Mouse (Mus musculus): ENCODE measurements around the gene Rnf151.
"Not testable (repeated sequence)": the region's sequence is repeated elsewhere in the genome, so short reads cannot be mapped to it uniquely, and the experiment has no call there.

The Rnf151 gene

GRCm38 (mm10) chr17:24732233-24732935, 14.5 kb upstream of the Rnf151 start:
- DNase-seq, result no peak

GRCm38 (mm10) chr17:24730787-24731186, 12.9 kb upstream of the Rnf151 start:
- no peak for DNase-seq

- no peak for DNase-seq
Observed at GRCm38 (mm10) chr17:24729067-24729466, 11.2 kb upstream of the Rnf151 start.

GRCm38 (mm10) chr17:24728184-24728583, 10.3 kb upstream of the Rnf151 start:
- no peak for DNase-seq

GRCm38 (mm10) chr17:24727618-24728017, 9.8 kb upstream of the Rnf151 start, which contains the start of gene Rpl3l:
Gene Rpl3l (plus strand): TSS chr17:24727820.
- DNase-seq, result no peak

- DNase-seq, result no peak
Observed at GRCm38 (mm10) chr17:24725637-24726390, 8.0 kb upstream of the Rnf151 start.

- peak; percentile 97 for DNase-seq
Observed at GRCm38 (mm10) chr17:24724184-24724583, 6.3 kb upstream of the Rnf151 start, which contains the start of gene Ndufb10. Gene Ndufb10 (minus strand): TSS chr17:24724478.

GRCm38 (mm10) chr17:24723881-24724180, 6.0 kb upstream of the Rnf151 start:
- no peak for DNase-seq

- DNase-seq, result no peak
Observed at GRCm38 (mm10) chr17:24723122-24723880, 5.4 kb upstream of the Rnf151 start.

- DNase-seq, result no peak
Observed at GRCm38 (mm10) chr17:24722220-24722924, 4.5 kb upstream of the Rnf151 start.

- not testable (repeated sequence) for DNase-seq
Observed at GRCm38 (mm10) chr17:24721383-24721955, 3.6 kb upstream of the Rnf151 start.

GRCm38 (mm10) chr17:24720616-24721015, 2.8 kb upstream of the Rnf151 start:
- not testable (repeated sequence) for DNase-seq

GRCm38 (mm10) chr17:24719494-24720222, 1.8 kb upstream of the Rnf151 start:
- peak; percentile 99 for DNase-seq

GRCm38 (mm10) chr17:24718938-24719337, 1.1 kb upstream of the Rnf151 start:
- DNase-seq, result not testable (repeated sequence)

- DNase-seq, result no peak
Observed at GRCm38 (mm10) chr17:24716166-24716682, 1.6 kb downstream of the Rnf151 start.

- DNase-seq, result no peak
Observed at GRCm38 (mm10) chr17:24715556-24715955, 2.3 kb downstream of the Rnf151 start.

GRCm38 (mm10) chr17:24708646-24709045, 9.2 kb downstream of the Rnf151 start:
- DNase-seq, result no peak

GRCm38 (mm10) chr17:24707801-24708425, 9.9 kb downstream of the Rnf151 start:
- no peak for DNase-seq

- peak; percentile 96 for DNase-seq
Observed at GRCm38 (mm10) chr17:24706982-24707800, 10.7 kb downstream of the Rnf151 start, which contains the start of gene Tbl3. Gene Tbl3 (minus strand): TSS chr17:24707660.

GRCm38 (mm10) chr17:24705821-24706220, 12.0 kb downstream of the Rnf151 start:
- no peak for DNase-seq

All from kidney, postnatal 14 days (tissue).